Mouse (Mus musculus) retina, postnatal 1 day (tissue): ENCODE measurements at regions not wholly inside any gene's neighbourhood (a gene's known extent, or its start where the extent isn't known, plus 50 kb on each side); places are given as distances from the start of the nearest gene placed in this dataset.

Source experiments
- DNase-seq: peaks from one replicate; pipeline ENCODE4 v3.0.0-alpha.2; 2012

DNA sequence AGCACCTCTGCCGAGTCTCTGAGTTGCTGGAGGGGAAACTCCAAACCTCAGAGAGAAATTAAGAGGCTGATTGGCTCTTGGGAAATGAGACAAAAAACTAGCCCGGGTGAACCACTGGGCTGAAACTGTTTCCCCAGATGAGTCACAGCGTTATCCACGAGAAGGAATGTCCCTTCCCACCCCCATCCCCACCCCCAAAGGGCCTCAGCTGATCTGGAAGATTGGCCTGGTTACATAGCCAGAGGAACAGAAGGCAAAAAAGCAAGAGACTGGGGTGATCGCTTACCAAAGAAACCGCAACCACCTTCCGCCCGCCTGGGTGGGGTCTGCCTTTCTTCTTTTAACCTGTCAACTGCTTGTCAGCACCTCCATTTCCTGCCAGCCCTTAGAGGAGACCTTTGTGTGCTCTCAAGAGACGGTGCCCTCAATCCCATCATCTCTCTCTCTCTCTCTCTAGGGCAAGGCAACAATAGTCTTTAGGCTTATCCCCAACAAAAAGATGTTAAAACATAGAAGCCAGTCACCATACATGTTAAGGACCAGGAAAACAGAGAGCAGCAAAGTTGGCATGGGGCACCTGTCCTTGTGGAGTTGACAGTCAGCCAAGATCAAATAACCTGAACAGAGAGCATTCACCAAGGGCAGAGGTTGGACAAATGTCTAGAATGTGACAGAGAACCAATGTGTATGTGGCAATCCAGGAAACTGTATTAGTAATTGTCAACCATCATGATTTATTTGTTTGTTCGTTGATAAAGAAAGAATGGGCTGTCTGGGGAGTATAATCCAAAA, 244.4 kb downstream of the Rplp1 start:
- DNase-seq, result no peak

DNA sequence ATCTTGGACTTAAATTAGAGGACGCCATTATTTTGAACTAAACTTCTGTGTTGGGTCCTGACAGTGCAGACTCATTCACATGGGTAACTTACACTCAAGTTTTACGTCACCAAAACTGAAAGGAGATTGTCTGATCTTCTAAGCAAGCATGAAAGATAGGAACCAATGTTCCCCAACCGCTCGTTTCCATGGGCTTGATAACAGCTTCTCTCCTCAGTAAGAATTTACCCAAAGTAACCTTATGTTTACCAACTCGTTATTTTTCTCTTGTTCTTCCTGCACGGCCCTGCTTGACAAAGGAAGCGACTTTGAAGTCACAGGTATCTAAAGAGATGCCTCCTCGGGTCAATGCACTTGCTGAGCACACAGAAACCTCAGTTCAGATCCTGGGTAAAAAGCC, 245.6 kb downstream of the Rplp1 start:
- DNase-seq, result no peak

DNA sequence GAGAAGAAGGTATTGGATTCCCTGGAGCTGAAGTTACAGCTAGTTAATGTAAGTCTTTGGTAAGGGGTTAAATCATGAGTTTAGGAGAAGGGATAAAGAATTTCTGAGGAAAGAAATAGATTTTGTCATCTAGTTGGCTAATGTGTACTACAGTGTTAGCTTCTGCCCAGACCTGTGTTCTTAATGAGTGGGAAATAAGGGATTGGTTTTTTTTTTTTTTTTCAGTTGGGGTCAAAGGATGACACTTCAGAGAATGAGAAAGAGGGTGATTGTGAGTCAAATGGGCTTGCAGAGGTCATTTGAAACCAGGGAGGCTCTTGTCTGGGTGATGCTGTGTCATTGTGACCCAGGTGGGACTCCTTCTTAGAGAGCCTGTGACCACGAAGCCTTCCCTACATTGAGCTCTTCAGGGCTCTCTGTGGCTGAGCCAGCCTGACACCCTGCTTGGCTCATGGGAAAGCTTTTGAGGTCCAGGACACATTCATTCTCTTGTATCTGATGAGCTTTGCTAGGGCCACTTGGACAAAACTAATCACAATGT, 246.1 kb downstream of the Rplp1 start:
- DNase-seq, result no peak

DNA sequence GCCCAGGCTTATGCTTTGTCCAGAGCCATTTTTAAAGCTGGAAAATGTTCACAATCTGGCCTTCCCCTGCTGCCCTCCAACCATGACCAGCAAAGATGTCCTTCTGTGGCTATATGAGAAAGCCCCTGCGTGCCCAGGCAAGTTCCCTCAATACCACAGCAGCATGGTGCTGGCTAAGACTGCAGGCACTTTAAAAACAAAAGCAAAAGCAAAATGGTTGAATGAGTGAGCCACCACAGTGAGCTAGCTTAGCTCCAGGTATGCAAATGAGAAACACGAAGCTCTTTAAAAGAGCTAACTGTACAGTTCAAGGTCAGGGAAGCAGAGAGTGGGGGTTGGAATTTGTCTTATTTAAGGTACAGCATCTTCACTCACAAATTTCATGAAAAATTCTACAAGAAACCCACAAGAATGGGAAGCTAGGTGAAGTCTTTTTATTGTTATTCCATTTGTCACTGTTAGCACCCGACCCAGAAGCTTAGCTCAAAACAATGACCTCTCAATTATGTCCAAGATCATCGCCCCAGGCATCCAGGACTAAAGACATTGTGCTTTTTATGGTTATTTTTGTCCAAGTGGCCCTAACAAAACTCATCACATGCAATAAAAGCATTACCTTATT, 246.8 kb downstream of the Rplp1 start:
- DNase-seq, result no peak

DNA sequence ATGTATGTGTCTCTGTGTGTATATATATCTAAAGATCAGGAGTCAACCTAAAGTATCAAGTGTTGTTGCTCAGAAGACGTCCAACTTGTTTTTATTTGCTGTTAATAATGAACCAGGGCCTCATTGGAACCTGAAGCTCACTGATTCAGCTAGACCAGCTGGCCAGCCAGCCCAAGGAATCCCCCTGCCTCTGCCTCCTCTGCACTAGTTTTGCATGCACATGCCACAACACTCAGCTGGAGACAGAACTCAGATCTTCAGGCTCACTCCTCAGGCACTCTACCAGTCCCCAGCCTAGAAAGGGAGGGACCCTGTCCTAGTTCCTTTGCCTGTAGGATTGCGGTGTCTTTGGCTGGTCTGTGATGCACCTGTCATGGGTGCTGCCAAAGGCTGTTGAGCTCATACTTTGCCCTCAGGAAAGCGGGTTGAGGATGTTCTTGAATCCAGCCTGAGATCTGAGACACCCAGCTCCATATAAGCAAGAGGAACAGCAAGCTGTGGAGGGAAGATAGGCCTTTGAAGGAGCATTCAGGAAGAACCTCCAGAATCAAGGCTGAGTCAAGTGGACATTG, 247.5 kb downstream of the Rplp1 start:
- DNase-seq, result no peak

DNA sequence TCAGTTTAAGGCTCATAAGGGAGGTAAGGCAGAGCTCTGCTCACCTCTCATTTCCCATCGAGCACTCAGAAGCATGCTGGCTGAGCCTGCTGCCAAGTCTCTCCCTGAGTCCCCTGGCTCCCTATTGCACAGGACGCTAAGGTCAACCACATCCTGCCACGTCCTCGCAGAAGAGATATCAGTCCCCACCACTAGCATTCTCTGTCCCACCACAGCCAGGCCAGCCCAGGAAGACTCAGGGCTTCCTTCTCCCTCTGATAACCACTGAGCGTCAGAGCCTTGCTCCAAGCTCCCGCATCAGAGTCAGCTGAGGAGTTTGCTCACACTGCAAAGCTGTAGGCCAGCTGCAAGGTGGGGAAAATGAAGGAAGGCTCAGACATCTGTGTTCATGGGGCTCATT, 248.2 kb downstream of the Rplp1 start:
- no peak for DNase-seq

DNA sequence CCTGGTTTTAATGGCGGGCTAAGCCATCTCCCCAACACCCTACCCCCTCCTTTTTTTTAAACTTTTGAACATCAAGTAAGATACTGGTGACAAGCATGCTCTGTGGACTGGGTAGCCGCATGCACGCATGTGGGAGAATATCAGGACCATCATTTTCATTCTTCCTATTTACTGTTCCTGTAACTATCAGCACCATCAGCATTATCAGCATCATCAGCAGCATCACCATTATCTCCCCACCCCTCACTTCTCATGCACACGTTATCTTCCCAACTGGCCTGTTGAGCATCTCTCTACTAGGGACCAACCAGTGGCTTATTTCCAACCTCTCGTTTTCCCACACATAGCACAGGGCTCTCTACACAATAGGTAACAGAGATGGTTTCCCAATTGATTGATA, 249.1 kb downstream of the Rplp1 start:
- no peak for DNase-seq

DNA sequence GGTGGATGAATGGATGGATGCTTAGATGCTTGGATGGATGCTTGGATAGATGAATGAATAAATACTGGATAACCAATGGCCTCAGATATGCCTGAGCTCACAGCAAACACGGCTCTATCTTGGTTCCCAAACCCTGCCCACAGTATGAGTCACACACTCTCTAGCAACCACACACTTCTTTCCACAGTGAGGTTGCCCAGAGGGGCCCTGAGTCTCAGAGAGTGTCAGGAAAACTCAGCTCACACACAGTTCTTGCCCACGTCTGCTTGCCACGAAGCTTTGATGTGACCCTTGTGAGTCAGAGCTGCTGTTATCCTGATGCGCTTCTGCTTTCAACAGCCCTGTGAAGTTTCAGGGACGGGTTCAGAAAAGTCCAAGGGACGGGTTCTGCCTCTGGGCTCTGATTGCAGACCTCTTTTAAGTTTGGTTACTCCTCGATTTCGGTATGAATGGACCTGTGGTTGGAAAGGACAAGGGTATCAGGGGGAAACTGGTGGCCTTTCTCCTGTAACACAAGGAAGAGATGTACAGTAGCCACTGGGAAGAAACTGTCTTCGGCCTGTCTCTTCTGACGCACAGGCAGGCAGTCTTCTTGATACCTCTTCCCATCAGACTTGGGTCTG, 250.2 kb downstream of the Rplp1 start:
- DNase-seq, result no peak

DNA sequence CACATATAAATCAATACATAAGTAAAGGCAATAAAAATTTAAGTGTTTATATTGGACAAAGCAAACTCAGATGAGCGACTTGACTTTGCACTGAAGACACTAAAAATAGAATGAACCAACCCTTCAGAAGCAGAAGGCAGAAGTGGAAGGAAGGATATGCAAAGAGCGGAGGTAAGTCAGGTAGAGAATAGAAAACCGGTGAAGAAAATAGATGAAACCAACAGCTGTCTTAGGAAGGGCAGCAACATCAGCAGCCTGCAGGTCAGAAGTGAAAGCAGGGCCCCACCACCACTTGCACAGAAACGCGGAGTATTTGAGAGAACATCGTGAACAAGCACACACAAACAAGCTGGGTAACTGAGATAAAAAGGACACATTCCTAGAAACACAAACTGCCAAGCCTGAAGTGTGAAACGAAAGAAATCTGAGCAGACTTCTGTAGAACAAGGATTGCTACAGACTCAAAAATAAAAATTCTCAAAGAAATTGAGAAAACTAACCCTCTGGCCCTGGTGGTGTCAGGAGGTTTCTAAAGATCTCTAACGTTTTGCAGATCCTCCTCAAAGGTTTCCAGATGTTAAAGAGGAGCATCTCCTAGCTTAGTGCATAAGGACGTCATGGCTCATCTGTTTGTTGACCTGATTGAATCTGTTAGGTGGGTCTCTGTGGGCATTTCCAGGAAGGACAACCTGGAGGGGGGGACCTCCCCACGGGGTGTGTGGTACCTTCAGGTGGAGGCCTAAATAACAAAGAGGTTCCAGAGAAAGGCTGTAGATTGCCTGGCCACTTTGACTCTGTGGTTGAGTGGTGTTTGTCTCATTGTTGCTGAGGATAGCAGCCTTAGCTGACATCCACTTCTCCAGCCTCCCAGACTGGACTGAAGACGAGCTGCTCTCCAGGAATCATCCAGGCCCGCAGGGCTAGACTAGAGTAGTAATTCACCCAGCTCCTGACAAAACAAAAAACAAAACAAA, 252.0 kb downstream of the Rplp1 start:
- no peak for DNase-seq

DNA sequence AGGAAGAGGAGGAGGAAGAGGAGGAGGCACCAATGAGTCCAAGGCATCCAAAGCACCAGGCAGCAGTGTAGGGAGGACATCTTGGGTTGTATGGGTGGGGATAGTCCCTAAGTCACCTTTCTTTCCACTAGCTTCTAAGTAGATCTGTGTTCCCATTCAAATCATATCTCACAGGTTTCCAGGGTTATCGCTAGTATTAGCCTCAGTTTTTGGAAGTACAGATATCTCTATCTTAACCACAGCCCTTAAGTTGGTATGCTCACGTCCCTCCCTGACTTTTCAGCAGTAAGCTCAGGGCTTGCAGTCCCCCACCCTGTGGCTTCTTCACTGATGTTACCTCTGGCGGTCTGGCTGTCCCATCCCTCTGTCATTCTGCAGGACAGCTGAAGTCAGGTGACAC, 254.2 kb downstream of the Rplp1 start:
- no peak for DNase-seq

DNA sequence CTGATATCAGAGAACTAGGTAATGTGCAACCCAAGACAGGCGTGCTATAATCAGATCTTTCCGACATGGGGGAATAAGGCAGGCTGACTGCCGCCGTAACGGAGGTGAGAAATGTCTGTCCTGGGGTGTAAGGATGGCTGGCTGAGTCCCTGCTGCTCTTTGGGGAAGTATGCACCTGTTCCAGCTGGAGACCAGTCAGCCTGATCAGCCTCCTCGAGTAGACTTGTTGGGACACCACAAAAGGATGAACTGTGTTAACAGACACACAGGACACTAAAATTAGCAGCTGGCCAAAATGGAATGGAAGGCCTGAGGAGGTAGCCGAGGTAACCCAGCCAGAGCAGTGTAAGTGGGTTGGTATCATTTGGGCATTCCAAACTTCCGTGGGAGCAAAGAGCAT, 256.3 kb downstream of the Rplp1 start:
- no peak for DNase-seq

DNA sequence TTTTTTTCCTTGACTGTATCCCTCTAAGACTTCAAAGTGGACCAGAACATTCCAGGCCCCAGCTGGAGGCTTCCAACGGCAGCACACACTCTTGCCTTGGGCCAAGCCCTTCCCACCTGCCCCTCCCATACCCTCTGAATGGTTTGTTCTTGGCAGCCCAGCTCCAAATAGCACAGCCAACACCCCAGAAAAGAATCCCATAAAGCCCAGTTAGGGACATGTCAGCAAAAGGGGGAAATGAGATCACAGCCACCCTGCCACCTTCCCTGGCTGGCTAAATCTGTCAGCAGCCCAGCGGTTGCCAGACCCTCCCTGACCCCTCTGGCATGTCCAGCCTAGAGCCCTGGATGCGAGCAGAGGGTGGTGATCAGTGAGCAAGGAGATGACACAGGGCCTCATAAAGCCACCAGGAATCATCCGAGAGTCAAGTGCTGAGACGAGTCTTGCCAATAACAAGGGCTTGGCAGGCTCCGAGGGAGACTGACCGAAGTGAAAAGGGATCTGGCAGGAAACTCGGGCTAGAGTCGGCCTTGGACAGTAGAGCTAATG, 258.8 kb downstream of the Rplp1 start:
- DNase-seq, result no peak

DNA sequence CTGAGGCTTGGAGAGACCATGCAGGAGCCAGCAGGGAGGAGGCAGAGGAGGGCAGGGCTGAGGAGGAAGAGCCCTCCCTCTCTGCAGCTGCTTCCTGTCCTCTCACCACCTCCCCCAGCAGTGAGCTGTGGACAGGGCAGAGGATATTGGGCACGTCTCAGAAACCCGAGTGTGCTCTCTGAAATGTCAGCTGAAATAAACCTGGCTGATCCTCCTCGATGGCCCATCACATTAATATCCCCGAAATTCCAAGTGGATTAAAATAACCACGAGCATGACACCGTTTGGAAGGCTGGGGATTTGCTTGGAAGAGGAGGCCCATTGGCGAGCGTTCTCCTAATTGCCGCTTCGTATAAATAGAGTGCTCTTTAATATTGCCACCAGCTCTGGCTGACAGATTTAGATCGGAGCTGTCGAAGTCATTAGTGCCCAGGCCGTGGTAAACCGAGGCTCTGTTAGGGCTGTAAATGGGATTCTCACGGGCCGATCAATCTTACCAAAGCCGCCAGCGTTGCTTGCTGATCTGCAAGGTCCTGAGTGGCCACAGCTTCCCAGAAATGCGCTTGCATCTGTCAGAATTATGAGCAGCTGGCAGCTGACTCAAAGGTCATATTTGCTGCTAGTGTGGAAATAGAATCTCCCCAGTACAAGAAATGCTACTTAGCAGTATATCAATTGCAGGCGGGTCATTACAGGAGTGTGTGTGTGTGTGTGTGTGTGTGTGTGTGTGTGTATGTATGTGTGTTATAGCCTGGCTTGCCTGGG, 268.5 kb downstream of the Rplp1 start:
- DNase-seq, result peak; percentile 64

DNA sequence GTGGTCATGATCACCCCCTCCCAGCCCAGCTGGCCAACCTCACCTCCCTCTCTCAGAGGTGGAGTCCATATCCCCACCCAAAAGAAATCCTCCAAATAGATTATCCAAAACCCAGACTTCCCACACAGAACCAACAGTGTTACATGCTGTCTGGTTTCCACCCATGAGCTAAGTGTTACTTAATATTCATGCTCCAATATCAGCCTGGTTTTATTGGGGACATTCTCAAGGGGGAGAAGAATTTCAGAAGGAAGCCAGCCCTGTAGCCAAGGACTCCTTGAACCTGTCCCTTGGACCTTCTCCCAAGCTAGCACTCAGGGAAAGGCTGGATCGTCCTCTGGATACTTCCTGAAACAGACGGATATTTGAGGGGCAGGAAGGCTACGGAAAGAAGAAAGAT, 268.6 kb downstream of the Tle3 start:
- no peak for DNase-seq

DNA sequence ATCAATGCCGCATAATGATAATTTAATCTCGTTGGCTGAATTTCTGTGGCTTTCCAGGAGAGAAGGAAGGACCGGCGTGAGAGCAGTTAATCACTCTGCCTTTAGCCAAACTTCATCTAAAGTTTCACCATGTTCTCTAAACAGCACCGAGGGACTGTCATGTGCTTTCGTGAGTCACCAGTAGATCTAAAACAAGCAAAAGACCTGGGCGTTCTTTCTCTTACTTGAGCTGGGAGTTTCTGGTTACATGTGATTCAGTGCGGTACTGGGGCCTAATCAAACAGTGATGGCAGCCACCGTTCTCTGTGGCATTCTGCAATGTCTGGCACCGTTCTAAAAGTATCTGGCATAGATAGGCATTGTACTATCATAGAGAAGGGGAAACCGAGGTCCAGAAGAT, 266.7 kb downstream of the Tle3 start:
- DNase-seq, result no peak

DNA sequence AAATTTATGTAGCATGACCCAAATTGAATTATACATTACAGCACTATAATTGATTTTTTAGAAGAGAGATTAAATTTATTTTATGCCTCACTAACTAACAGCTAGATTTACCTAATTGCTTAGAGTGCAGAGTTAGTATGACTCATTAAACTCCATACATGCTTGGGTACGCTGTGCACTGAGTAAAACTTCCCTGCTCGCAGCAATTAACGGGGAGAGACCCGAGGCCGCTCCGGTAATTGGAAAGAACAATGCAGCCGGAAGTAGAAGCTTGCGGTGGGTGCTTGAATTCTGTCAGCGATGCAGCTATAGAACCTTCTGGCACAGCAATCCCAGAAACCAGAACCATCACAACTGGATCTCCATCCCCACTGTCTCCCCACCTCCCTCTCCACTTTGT, 261.8 kb downstream of the Tle3 start:
- DNase-seq, result peak; percentile 87

DNA sequence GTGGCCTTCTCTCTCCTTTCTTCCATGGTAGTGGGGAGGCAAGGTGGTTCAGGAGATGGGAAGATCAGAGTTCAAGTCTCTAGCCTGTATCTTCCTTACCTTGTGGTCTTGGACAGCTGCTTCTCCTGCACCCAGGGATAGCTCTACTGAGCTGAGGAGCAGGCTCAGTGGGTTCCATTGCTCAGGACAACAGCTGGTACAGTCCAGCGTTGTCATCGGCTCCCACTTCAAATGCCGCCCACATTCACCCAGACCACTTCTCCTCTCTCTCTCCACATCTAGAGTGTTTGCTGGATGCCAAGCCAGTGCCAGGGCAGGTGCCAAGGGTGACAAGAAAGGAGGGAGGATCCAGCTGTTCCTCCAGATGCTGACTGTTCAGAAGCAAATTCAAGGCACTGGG, 260.4 kb downstream of the Tle3 start:
- no peak for DNase-seq

DNA sequence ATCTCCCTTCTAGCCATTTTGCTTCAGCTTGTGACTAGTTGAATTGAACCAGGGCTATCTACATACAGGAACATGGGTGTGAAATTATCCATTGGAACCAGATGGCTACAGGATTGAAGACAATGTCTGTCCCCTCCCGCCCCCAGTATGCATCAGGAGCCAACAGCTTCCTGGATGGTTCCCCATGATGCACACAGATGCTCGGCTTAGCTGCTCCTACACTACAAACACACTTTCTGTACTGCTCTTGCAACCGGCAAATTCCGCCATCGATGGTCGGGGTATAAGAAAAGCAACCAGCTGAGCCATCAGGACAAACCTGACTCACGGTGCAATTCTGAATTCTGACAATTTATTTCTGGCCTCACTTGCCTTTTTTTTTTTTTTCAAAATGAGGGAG, 258.9 kb downstream of the Tle3 start:
- DNase-seq, result no peak

DNA sequence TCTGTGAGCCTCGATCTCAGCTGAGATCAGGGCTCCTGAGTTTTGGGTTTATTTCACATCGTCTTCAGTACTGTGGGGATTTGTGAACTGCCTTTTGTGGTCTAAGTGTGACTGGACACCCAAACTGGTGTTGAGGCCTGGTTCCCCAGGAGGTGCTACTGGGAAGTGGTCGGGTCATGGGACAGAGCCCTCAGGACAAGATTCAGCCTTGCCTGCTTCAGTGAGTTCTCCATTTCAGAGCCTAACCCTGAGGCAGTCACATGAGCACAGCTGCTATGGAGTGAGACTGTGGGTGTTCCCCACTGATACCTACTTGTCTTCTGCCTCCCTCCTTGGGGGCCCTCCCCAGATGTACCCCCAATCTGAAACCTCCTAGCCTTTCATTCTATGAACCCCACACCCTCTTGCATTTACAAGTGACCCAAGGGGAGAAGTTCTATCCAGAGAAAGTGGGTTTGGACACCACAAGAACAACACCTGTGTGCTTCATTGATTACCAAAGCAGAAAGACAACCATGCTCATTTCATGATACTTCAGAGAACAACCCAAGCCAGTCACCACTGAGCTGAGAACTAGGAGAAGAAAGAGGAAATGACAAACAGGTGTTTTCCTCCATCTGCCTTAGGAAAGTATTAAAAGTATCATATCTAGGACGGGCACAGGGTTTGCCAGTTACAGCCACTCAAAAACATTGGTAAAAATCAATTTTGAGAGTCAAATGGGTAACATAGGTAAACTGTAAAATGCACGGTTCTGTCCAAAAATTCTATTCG, 255.8 kb downstream of the Tle3 start:
- no peak for DNase-seq

DNA sequence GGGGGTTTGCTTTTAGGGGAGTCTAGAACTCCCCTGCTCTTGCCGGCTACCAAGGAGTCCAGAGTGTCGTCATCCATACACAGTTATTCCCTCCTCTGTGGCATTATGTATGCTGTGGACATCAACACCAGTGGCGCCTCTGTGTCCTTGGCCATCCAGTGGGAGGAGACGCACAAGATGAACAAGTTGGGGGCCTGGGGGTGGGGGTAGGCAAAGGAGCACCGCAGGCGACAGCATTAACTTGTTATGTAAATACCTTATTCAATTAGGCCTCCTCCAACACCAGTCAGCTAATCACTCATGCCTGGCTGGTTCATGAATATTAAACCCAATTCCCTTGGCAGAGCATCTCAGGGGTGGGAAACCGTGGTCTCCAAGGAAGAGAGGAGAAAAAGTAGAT, 250.8 kb downstream of the Tle3 start:
- DNase-seq, result peak; percentile 81

DNA sequence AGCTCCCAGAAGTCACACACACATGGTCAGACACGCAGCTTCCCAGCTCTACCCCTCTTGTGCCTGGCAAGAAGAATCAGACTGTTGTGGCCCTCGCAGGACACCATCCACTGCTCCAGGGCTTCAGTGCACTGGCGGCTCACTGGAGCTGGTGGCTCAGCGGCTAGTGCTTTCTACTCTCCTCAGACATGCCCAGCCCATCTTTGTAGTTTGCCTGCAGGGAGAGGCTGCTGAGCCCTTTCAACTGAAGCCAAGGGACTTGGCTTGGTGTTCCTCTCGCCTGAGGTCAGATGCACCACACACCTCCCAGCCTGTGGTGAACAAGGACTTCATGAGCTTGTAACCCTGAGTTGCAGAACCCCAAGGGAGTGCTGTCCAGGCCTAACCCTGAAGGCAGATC, 249.8 kb downstream of the Tle3 start:
- no peak for DNase-seq
